Mouse (Mus musculus) retina, postnatal 7 days (tissue): ENCODE data around the gene Castor2.

Source experiments
- DNase-seq: peaks from one replicate; pipeline ENCODE4 v3.0.0-alpha.2; 2012; ENCODE audit warnings: low read depth, low spot score

The Castor2 gene

GRCm38 (mm10) chr5:134102720-134103119 lies 3.2 kb downstream of the Castor2 start:
- DNase-seq, result no peak

- DNase-seq, result no peak
Observed at GRCm38 (mm10) chr5:134105829-134106228, 6.3 kb downstream of the Castor2 start.

- no peak for DNase-seq
Observed at GRCm38 (mm10) chr5:134114981-134115380, 15.5 kb downstream of the Castor2 start.

- DNase-seq, result no peak
Observed at GRCm38 (mm10) chr5:134115639-134116259, 16.2 kb downstream of the Castor2 start.

- DNase-seq, result no peak
Observed at GRCm38 (mm10) chr5:134118798-134119407, 19.4 kb downstream of the Castor2 start.

- DNase-seq, result no peak
Observed at GRCm38 (mm10) chr5:134119481-134120120, 20.1 kb downstream of the Castor2 start.

- DNase-seq, result no peak
Observed at GRCm38 (mm10) chr5:134120135-134120534, 20.6 kb downstream of the Castor2 start.

- DNase-seq, result no peak
Observed at GRCm38 (mm10) chr5:134121138-134121892, 21.8 kb downstream of the Castor2 start.

GRCm38 (mm10) chr5:134121893-134122259 lies 22.4 kb downstream of the Castor2 start:
- DNase-seq, result no peak

- DNase-seq, result no peak
Observed at GRCm38 (mm10) chr5:134123846-134124245, 24.3 kb downstream of the Castor2 start.

- DNase-seq, result no peak
Observed at GRCm38 (mm10) chr5:134126232-134126631, 26.7 kb downstream of the Castor2 start.

- no peak for DNase-seq
Observed at GRCm38 (mm10) chr5:134131586-134131985, 32.1 kb downstream of the Castor2 start.

GRCm38 (mm10) chr5:134136022-134136421 lies 36.5 kb downstream of the Castor2 start:
- DNase-seq, result no peak

GRCm38 (mm10) chr5:134137933-134138332 lies 38.4 kb downstream of the Castor2 start:
- DNase-seq, result no peak

- no peak for DNase-seq
Observed at GRCm38 (mm10) chr5:134139429-134139828, 39.9 kb downstream of the Castor2 start.

GRCm38 (mm10) chr5:134141236-134141635 lies 41.7 kb downstream of the Castor2 start:
- DNase-seq, result no peak

GRCm38 (mm10) chr5:134142381-134142780 lies 42.9 kb downstream of the Castor2 start:
- no peak for DNase-seq

- no peak for DNase-seq
Observed at GRCm38 (mm10) chr5:134144986-134145385, 45.5 kb downstream of the Castor2 start.

GRCm38 (mm10) chr5:134147194-134147753 lies 47.8 kb downstream of the Castor2 start:
- no peak for DNase-seq

GRCm38 (mm10) chr5:134148153-134148552 lies 48.6 kb downstream of the Castor2 start:
- no peak for DNase-seq

- no peak for DNase-seq
Observed at GRCm38 (mm10) chr5:134151895-134152294, 52.4 kb downstream of the Castor2 start.

- no peak for DNase-seq
Observed at GRCm38 (mm10) chr5:134155916-134156466, 56.5 kb downstream of the Castor2 start.
